Mouse (Mus musculus): ENCODE data around the gene Cubn. TPM values are rescaled to one million over a fixed set of nuclear protein-coding genes. Genes with fewer than 3 reads are reported as not detected.
A peak's percentile ranks its signal among the peaks of the same experiment; 100 is the strongest.

The Cubn gene
- under 1 TPM; 0.19 to 0.36 TPM for total RNA-seq (2021)
- long read RNA-seq, experiment 1: 0 reads
- long read RNA-seq, experiment 2: 0 reads

DNA sequence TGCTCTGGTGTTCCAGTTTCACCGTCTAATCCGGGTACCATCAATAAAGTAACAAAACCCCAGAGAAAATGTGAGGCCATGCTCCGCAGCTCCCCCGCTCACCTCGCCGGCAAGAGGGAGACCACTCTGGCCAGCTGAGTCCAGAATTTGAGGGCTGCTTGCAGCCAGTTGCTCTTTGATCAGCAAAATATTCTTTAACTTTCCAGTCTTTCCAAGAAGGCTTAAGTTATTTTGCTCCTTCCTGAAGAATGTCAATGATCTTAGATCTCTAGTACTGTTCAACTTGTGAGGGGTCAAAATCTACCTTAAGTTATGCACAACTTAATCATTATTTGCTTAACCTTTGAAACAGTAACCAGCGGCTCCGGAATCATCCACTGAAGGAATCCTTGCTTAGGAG, at the start of gene Cubn:
TSS of gene Cubn (minus strand) at position 80 of the 400 bp plus-strand sequence.
- DNase-seq (ENCODE audit: low spot score in 2 of 2): no peak

DNA sequence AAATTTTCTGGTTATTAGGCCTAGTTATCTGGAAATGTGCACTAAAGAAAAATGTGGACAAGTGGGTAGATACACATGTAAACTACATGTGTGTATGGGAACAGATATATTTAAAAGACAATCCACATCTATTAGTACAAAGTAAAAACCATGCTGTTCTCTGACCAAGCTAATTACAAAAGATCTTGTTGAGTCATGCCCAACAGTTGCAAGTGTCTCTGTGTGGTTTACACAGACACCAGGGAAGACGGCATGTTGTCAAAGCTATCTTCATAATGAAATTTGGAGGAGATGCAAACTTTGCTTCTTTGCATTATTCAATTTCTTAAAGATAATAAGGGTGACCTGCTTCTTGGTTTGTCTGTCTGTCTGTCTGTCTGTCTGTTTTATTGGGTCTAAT, 48.2 kb upstream of the Cubn start:
- no peak for DNase-seq (ENCODE audit: low spot score in 2 of 2)

DNA sequence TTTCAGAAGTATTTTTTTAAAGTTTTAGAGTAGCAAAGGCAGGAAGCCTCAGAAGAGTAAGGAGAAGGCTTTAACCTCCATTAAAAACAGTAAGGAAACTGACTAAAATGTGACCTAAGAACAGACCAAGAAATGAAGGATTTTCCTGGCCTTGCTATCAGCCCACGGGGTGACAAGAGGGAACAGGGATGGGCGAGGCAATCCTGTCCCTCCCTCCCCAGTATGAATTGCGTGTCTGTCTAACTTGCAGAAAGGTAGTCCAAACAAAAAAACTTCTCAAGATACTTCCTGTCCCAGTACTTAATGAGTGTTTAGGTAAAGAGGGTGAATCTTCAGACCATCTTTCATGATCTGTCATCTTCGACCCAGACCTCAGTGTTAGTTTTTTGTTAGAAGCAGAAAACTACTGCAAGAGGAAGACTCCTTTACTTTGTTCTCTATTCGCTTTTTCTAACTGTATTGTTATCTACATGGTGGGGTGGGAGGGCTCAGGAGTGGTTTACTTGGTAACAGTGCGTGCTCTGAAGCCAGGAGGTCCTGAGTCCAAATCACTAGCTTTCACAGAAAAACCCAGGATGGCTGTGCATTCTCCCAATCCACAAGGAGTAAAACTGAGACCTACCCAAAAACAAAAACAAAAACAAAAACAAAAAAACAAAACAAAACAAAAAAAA, 47.2 kb upstream of the Cubn start:
- no peak for DNase-seq (ENCODE audit: low spot score in 2 of 2)

DNA sequence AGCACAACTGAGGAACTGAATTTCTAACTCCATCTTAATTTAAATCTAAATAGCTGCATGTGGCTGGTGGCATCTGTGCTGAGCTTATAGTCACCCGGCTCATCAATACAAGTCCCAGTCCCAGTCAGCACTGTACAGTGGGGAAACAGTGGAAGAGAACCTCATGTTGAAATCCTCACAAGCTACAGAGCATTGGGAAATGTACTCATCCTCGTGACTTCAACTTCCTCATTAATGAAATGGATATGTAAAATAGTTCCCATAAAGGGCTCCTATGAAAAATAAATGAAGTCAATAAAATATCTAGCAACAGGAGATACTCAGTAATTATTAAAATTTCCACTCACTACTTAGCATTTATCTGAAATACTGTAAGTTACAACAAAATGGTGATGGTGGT, 46.6 kb upstream of the Cubn start:
- no peak for DNase-seq (ENCODE audit: low spot score in 2 of 2)

DNA sequence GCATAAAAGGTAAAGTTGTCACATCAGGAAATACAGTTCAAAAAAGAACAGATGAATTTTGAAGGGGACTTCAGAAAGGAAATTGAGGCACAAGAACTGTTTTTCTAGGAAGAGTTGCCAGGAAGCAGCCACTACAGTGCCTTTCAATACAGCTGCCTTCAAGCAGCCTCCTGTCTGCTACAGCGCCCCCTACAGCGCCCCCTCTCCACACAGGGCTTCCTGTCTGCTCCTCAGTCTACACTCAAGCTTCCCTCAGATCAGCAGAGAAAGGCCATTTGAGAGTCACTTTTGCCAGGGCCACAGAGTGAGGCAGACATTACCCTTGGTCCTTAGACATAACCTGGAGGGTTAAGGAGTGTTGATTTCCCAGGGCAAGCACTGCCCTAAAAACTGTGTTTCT, 46.1 kb upstream of the Cubn start:
- DNase-seq (ENCODE audit: low spot score in 2 of 2): no peak

DNA sequence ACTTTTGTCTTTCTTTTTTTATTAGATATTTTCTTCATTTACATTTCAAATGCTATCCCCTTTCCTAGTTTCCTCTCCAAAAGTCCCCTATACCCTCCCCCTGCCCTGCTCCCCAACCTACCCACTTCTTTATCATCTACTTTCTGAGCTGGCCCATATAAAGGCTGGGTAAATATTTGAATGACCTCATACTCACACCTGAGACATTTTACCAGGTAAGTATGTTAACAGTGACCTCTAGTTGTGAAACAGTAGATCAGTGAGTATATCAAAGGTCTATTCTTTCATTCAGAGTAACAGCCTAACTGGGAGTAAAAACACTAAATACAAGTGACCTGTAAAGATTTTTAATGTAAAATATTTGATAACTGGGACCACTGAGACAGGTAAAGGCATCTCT, 45.1 kb upstream of the Cubn start:
- DNase-seq (ENCODE audit: low spot score in 2 of 2): no peak

DNA sequence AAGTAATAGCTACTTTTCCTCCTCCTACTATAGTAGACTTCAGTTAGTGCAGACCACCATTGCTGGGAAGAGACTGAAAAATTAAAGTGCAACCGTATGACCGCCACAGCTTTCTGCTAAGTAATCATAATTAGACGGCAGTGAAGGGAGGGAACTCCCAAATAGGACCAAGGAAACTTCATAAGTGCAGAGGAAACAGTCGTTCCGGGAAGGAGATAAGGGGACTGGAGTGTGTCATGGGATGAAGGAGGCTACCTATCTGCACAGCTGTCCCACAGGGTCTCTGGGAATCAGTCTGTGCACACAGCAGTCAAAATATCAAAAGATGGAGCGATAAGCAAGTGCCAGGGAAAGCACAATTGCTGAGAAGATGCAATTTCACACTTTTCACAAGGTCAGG, 39.0 kb upstream of the Cubn start:
- DNase-seq (ENCODE audit: low spot score in 2 of 2): no peak

DNA sequence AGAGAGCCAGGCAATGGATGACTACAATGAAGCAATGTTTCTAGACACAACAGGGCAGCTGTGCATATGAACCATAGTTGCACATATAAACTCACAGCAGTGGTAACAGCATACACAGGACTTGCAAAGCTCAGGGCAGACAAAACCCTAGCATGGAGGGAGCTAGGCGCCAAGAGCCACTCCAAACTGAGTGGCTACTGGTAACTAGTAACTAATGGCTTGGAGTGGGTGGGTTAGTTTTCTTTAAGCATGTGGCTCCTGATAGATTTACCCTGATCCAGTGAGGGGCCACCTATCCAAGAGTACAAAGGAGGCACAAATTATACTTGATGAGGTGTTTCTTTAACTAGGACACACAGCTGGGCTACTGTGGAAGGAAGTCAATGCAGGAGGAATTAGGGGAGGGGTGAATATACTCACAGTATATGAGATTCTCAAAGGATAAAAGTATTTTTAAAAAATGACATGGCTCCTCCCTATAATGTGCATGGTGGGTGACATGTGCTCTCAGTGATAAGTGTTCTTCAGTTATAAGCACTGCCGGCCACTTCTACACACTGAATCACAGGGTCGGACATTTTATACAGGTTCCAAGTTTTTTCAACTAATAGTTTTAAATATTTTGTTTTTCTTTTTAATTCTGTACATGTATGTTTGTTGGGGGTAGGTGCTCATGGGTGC, 37.8 kb upstream of the Cubn start:
- no peak for DNase-seq (ENCODE audit: low spot score in 2 of 2)

DNA sequence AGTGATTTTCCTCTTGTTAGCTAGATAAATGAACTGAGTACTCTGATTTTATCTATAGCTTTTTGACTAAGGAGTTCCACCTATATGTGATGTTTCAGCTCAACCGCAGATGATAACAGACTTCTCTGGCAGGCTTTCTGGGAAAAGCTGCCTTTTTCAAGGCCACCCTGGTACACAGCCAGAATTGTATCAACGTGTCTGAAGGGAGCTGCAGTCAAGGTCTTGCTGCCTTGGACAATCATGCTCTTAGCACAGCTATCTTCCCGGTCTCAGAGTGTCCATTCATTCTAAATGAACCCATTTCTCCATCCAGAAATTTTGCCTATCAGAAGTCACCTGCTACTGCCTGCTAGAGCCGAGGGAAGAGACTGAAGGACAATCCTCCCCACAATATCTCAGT, 35.9 kb upstream of the Cubn start:
- DNase-seq (ENCODE audit: low spot score in 2 of 2): peak in 1 of 2 experiments; percentile 32

DNA sequence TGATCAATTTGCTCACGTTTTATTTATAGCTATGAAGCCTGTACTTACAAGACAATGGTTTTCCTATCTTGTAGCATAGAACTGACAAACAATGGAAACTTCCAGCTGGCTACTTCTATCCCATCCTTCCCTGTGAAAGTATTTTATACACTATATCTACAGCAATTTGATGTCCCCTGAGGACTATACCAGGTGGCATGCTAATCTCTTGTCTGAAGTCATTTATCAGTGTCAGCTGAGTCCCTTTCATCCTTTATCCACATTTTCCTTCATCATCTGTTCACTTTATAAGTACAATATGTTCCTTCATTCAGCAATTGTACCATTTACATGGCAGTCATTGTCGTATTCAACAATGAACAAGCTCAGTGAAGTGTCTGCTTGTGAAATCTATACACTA, 35.5 kb upstream of the Cubn start:
- DNase-seq (ENCODE audit: low spot score in 2 of 2): no peak

DNA sequence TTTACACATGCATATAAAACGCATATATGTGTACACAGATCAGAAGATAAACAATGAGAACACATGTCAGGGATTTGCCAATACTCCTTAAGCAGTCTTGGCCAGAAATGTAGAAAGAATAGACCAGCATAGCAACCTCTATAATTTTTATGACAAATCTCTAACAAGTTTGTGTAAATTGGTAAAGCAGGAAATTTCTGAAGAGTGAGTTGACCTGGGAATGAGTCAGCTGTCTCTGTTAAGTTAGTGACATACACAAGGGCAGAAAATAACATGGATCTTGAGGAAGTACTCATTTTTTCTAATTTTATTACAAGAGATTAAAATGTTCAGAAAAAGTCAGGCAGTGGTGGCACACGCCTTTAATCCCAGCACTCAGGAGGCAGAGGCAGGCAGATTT, 34.6 kb upstream of the Cubn start:
- DNase-seq (ENCODE audit: low spot score in 2 of 2): no peak

DNA sequence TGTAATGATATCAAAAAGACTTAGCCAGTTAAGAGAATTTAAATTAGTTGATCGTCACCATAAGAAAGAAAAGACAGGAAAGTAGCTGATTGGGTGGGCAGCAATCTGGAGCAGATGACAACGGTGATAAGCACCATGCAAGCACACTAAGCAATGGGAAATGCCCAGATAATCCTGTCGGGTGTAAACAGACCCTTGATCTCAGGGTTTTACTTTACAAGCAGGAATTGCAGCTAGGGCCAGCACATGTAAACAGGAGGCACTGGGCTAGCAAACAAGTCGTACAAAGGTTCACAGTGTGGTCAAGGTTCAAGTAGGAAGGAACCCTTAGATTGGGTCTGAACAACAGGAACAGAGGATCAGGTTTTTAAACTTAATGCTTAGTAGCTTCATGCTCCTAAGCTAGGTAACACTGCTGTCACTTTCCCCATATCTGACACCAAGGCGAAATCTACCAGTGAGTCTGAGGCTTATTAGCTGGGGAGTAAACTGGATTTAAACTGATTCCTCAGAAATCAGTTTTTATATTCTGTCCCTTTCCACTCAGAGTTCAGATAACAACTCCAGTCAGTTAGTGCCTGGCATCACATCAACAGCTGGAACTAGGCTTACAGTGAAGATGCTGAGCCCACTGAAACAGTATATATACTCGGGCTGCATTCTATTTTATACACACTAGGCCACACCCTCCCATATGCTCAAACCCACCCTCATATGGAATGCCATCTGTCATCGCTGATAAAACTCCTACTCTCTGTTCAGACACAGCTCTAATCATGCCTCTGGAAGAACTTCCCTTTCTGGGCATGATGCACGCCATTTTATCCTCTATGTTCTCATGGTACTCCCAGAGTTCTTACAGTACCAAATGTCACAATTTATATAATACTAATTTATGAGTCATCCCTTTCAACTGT, 32.2 kb upstream of the Cubn start:
- no peak for DNase-seq (ENCODE audit: low spot score in 2 of 2)

DNA sequence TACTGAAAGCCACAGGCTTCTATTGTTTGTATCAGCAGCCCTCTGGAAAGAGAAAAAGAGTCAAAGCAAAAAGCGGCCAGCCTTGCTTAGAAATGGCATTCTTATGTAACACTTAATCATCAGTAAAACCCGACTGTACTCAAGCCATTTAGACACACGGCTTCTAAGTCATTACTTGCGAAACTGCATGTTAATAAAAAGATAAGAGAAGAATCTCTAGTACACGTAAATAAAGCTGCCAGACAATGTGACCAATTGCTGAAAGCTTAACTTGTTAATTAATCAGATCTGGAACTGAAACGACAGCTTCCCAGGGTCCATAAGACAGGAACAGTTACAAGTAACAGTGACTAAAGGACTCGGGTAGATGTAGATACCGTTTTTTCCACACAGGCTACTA, 30.5 kb upstream of the Cubn start:
- DNase-seq (ENCODE audit: low spot score in 2 of 2): no peak

DNA sequence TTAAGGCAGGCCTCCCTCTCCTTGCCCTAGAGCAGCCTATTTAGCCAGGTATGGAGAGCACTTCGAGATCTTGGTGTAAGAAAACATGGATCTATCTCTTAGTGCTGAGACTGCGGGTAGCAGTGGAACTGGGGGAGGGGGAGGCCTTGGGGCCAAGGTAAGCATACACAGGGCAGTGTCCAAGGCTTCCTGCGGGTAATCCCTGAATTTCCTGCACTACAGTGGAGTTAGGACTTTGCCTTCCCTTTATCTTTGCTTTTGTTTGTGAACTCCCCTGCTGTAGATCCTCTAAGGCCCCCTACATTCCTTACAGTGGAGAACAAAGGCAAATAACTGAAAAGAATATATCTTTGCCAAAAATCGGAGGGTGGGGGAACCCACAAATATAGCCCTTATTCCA, 23.3 kb upstream of the Cubn start:
- DNase-seq (ENCODE audit: low spot score in 2 of 2): no peak

DNA sequence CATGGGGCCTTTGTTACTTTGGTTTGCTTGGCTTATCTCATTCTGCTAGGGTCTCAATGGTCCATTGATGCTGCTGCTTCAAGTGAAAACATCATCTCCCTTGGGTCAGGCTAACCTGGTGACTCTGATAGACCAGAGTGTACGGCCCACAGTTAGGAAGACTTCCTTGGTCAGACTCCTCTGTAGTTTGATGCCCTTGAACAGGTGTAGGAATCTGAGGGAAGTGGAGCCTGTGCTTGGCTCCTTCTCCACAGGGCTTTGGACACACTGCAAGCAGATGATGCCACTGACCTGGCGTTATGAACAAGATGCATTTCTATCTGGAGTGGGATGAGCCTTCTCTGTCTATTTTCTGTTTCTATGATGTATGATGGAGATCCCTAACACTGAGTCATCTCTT, 11.1 kb upstream of the Cubn start:
- no peak for DNase-seq (ENCODE audit: low spot score in 2 of 2)

DNA sequence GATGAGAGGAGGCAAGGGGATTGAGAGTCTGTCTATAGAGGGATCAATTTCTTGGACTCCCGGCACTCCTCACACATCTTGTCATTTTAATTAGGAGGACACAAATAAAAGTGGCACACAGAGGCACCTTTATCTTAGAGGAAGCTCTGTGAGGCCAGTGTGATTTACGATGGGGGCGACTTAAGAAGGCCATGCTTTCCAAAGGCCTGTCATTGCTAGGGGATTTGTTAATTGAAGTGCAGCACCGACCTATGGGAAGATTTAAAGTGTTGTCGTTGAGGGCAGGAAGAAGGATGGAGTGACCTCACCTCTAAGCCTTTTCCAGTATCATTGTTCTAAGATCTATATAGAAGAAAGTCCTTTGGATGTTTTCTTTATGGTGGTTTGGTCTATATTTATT, 9.9 kb upstream of the Cubn start:
- no peak for DNase-seq (ENCODE audit: low spot score in 2 of 2)

DNA sequence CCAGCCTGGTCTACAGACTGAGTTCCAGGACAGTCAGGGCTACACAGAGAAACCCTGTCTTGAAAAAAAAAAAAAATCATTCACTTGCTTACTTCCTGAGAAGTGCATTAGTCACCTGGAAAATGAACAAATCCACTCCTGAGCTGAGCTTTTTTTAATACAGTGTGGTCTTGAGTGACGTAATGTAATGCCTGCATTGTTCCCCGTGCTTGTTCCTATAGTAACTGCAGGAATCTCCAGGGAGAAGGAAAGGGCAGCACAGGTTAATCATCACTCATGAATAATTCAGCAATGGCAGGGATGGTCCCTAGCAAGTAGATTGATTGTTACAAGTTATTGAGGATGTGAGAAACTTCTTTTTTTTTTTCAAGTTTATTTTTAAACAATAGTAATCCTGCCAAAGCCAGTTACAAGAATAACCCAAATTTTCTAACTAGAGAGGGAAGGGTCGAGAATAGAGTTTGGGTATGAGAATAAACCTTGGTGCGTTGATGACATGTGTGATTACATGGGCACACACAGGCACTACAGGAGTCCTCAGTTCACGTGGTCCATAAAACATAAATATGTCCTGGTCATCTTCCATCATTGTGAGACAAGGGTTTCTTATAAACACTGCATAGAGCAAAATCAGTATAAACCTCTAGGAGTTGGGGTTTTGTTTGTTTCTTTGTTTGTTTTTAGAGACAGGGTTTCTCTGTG, 8.8 kb upstream of the Cubn start:
- no peak for DNase-seq (ENCODE audit: low spot score in 2 of 2)

DNA sequence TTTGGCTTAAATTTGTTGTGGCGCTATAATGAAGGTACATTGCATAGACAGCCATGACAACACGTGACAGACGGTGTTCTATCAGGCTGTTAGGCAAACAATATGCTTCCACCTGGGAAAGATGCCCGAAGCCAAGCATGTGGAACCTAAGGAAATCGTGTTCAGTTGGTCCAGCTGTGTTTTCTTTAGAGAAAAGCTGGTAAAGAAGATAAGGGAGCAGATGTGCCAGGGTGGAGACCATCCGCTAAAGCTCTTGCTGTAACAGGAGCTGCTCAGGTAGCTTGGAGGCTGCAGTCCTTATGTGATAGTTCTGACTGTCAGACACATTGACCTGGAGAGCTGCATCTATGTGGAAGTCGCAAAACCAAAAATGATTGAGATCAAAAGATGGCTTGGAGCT, 7.6 kb upstream of the Cubn start:
- no peak for DNase-seq (ENCODE audit: low spot score in 2 of 2)

DNA sequence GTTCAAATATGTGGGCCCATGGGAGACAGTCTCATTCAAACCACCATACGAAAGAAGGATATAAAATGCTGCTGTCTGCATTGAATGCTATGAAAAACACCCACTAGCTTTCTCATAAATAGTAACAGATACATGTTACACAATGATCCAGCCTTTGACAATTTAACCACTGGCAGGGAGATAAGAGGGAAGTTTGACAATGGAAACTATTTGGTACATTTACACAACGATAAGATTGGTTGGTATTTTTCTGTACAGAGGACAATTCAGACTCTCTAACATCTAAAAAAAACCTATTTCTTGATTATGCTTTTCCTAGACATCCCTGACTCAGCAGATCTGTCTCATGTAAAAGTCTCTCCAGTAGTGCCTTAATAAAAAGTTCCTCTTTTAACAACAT, 4.5 kb upstream of the Cubn start:
- no peak for DNase-seq (ENCODE audit: low spot score in 2 of 2)

DNA sequence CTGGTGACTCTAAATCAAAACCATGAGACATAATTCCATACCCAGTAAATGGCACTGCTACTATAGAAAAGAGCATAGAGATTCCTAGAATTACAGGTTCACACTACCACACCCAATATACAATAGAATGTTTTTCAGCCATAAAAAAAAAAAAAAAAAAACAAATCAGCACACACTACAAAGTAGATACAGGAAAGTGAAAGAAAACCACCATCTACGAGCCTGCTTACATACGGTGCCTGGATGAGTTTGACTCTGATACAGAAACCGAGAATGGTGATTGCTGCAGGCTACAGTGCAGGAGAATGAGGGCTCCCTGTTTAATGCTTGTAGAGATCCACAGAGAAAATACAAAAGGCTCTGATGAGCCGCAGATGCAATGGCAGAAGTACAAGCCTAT, 1.3 kb upstream of the Cubn start:
- no peak for DNase-seq (ENCODE audit: low spot score in 2 of 2)

DNA sequence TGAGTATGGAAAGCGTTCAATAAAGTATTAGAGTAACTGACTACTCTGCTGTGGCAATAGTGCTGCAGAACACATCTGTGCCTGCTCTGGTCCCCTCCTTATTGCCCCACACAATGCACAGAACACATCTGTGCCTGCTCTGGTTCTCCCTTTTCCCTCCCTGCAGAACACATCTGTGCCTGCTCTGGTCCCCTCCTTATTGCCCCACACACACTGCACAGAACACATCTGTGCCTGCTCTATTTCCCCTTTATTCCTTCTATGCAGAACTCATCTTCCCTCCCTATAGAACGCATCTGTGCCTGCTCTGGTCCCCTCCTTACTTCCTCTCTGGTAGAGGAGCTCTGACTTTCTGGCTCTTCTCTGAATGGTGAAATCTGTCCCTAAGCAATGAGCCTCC, 1.1 kb downstream of the Cubn start:
- no peak for DNase-seq (ENCODE audit: low spot score in 2 of 2)

Data from adrenal gland, adult 18-20 months (tissue).